Mouse (Mus musculus): ENCODE results near the gene Prkce. TPM values are rescaled to one million over a fixed set of nuclear protein-coding genes. Genes with fewer than 3 reads are reported as not detected.

The Prkce gene
- total RNA-seq, 1 experiment, result 1.7 TPM

DNA sequence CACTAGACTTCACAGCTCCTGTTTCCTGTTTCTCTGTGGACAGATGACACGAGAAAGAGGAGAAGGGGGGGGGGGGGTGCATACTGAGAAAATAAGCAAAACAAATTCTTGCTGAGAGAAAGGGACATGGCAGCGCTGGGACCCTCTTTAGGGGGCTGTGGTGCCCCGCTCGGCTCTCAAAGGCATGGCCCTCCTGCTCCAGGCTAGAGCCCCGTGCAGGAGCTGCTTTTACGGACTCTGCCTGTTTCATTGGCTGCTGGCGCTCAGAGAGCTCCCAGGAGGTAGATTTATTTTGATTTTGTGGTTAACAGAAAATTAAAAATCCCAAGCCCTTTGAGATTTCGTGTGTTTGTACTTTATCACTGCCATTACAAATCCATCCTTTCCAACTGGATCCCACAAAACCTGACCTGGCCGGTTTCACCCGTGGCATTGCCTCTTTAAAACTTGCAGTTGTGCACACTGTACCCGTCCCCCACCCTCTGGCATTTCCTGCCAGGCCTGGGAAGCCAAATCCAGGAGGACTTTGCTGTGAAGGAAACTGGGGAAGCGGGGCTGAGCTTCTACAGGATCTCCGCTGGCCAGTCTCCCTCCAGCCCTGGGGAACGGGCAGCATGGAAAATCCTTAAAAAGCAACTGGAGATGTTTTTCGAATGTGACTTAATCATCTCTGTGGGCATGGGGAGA, 331.9 kb downstream of the Prkce start:
- no peak for TF ChIP-seq HCFC1 (IDR thresholded peaks at IDR 0.05; ENCODE audit: borderline replicate concordance, insufficient read depth, low read length)
- no peak for TF ChIP-seq MAFK (IDR thresholded peaks at IDR 0.05; ENCODE audit: insufficient read depth, low read depth, low read length)
- TF ChIP-seq CHD2 (IDR thresholded peaks at IDR 0.05; ENCODE audit: low read depth, low read length), result no peak
- no peak for TF ChIP-seq ZNF384 (IDR thresholded peaks at IDR 0.05; ENCODE audit: low read depth, low read length)
- TF ChIP-seq ZC3H11A (IDR thresholded peaks at IDR 0.05; ENCODE audit: borderline replicate concordance, low read depth, low read length), result no peak
- in situ Hi-C loops (cut with MboI; ENCODE audit: low sequenced_read_pairs in 2 of 2, unreplicated experiment in 2 of 2), result loop anchor here (10.0 to 25.0 kb wide), 3 partner anchors 315 to 738 kb away; no protein-coding TSS in a partner anchor
- no peaks in the 10 kb centered on the region for H3K4me1 ChIP-seq (ENCODE audit: control insufficient read depth in 2 of 2, insufficient read depth in 2 of 2, low read length in 2 of 2, poor library complexity in 1 of 2)
- no peak overlapping the region for H3K9ac ChIP-seq (ENCODE audit: insufficient read depth, low read depth, low read length, poor library complexity, severe bottlenecking)
- DNase-seq (ENCODE audit: low read depth, low spot score), result no peak
- H3K27ac ChIP-seq (ENCODE audit: insufficient read depth, low read depth, low read length, poor library complexity, severe bottlenecking), result no peak overlapping the region
- H3K36me3 ChIP-seq (ENCODE audit: control insufficient read depth, insufficient read depth, low read length, poor library complexity, severe bottlenecking), result no peaks in the 10 kb centered on the region
- no peaks in the 10 kb centered on the region for H3K9me3 ChIP-seq (ENCODE audit: control insufficient read depth, insufficient read depth, low read depth, low read length)
- no peak overlapping the region for H3K4me3 ChIP-seq (ENCODE audit: insufficient read depth in 1 of 2, low read depth in 1 of 2, low read length in 2 of 2, poor library complexity in 1 of 2, severe bottlenecking in 1 of 2)

DNA sequence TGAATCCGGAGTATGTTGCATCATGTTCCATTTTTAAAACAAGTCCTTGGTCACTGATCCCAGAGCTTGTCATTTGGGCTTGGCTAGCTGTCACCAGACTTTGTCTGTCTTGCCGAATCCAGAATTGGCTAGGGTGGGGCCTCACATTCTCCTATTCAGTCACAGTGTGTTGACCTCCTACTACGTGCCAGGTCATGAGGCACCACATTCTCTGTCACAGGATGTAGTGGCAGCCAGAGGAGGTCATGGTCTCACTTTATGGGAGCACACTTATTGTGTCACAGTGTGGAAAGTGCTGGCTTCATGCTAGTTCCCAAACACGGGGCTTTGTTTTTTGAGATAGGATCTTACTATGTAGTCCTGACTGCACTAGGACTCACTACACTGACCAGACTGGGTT, 333.8 kb downstream of the Prkce start:
- Histone ChIP-seq H3K36me3 (ENCODE audit: control insufficient read depth, insufficient read depth, low read length, poor library complexity, severe bottlenecking) (no peaks in the 10 kb centered on the region), H3K4me1 (ENCODE audit: control insufficient read depth in 2 of 2, insufficient read depth in 2 of 2, low read length in 2 of 2, poor library complexity in 1 of 2) (no peaks in the 10 kb centered on the region), H3K9ac (ENCODE audit: insufficient read depth, low read depth, low read length, poor library complexity, severe bottlenecking) (no peak overlapping the region), H3K27ac (ENCODE audit: insufficient read depth, low read depth, low read length, poor library complexity, severe bottlenecking) (no peak overlapping the region), H3K9me3 (ENCODE audit: control insufficient read depth, insufficient read depth, low read depth, low read length) (no peaks in the 10 kb centered on the region), H3K4me3 (ENCODE audit: insufficient read depth in 1 of 2, low read depth in 1 of 2, low read length in 2 of 2, poor library complexity in 1 of 2, severe bottlenecking in 1 of 2) (no peak overlapping the region)
- TF ChIP-seq CHD2 (IDR thresholded peaks at IDR 0.05; ENCODE audit: low read depth, low read length) (no peak), ZC3H11A (IDR thresholded peaks at IDR 0.05; ENCODE audit: borderline replicate concordance, low read depth, low read length) (no peak), HCFC1 (IDR thresholded peaks at IDR 0.05; ENCODE audit: borderline replicate concordance, insufficient read depth, low read length) (no peak), MAFK (IDR thresholded peaks at IDR 0.05; ENCODE audit: insufficient read depth, low read depth, low read length) (no peak), ZNF384 (IDR thresholded peaks at IDR 0.05; ENCODE audit: low read depth, low read length) (no peak)
- no peak for DNase-seq (ENCODE audit: low read depth, low spot score)
- in situ Hi-C loops (cut with MboI; ENCODE audit: low sequenced_read_pairs in 2 of 2, unreplicated experiment in 2 of 2), result loop anchor here in 1 of 2 experiments (10.0 kb wide), 1 partner anchor 313 kb away; no protein-coding TSS in a partner anchor

DNA sequence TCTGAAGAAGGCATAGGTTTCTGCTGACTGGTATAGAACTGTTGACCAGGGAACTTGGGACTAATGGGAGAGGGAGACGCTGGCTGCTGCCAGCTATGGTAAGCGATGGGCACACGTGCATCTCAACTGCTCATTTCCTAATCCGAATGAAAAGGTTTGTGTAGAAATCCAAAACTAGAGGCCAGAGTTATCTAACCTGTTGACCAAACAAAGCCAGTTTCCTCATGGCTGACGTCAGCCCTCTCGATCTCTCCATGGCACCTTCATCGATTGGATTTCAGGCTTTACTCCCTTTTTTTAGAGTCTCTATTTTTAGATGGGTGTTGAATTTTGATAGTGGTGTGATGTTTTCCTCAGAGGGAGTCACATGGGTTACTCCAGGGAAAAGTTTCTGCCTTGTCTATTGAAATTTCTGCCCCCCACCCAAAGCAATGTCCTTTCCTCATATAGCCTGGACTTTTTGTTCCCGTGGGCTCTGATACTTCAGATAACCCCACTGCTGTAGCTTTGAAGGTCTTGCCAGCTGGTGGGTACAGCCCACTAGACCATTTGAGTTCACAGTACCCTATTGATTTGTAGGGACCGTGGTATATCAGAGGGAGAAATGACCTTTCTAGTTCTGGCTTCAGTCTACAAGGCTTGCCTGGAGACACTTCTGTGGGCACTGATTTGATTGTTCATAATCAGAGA, 335.8 kb downstream of the Prkce start:
- Histone ChIP-seq H3K9me3 (ENCODE audit: control insufficient read depth, insufficient read depth, low read depth, low read length) (no peaks in the 10 kb centered on the region), H3K9ac (ENCODE audit: insufficient read depth, low read depth, low read length, poor library complexity, severe bottlenecking) (no peak overlapping the region), H3K4me3 (ENCODE audit: insufficient read depth in 1 of 2, low read depth in 1 of 2, low read length in 2 of 2, poor library complexity in 1 of 2, severe bottlenecking in 1 of 2) (no peak overlapping the region), H3K27ac (ENCODE audit: insufficient read depth, low read depth, low read length, poor library complexity, severe bottlenecking) (no peak overlapping the region), H3K36me3 (ENCODE audit: control insufficient read depth, insufficient read depth, low read length, poor library complexity, severe bottlenecking) (no peaks in the 10 kb centered on the region), H3K4me1 (ENCODE audit: control insufficient read depth in 2 of 2, insufficient read depth in 2 of 2, low read length in 2 of 2, poor library complexity in 1 of 2) (no peaks in the 10 kb centered on the region)
- in situ Hi-C loops (cut with MboI; ENCODE audit: low sequenced_read_pairs in 2 of 2, unreplicated experiment in 2 of 2), result loop anchor here in 1 of 2 experiments (10.0 kb wide), 1 partner anchor 311 kb away; no protein-coding TSS in a partner anchor
- TF ChIP-seq HCFC1 (IDR thresholded peaks at IDR 0.05; ENCODE audit: borderline replicate concordance, insufficient read depth, low read length), result no peak
- no peak for TF ChIP-seq ZC3H11A (IDR thresholded peaks at IDR 0.05; ENCODE audit: borderline replicate concordance, low read depth, low read length)
- no peak for TF ChIP-seq MAFK (IDR thresholded peaks at IDR 0.05; ENCODE audit: insufficient read depth, low read depth, low read length)
- no peak for TF ChIP-seq CHD2 (IDR thresholded peaks at IDR 0.05; ENCODE audit: low read depth, low read length)
- TF ChIP-seq ZNF384 (IDR thresholded peaks at IDR 0.05; ENCODE audit: low read depth, low read length), result no peak
- DNase-seq (ENCODE audit: low read depth, low spot score), result no peak

DNA sequence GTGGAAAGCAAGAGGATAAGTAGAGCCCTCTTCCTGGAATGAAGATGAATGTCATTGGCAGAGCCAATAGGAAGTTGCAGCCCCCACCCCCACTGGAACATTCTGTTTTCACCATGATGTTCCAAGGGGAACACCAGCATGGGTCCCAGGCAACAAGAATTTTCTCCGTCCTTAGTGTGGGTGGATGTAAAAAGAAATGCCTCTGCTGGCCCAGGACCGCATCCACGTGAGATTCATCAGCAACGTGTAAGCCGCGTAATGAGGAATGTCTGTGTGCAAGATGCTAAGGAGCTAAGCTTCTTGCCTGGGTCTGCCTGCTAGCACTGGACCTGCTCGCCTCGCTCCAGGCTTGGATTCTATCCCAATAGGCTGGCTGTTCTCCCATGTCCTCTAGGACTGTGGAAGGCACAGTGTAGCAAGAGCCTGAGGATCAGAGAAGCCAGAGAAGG, 337.6 kb downstream of the Prkce start, which contains the start of gene Gm10309:
Gm10309 (minus strand) TSS at position 50 of the 449 bp plus-strand sequence.
- no peak for TF ChIP-seq ZNF384 (IDR thresholded peaks at IDR 0.05; ENCODE audit: low read depth, low read length)
- TF ChIP-seq HCFC1 (IDR thresholded peaks at IDR 0.05; ENCODE audit: borderline replicate concordance, insufficient read depth, low read length), result no peak
- no peak for TF ChIP-seq CHD2 (IDR thresholded peaks at IDR 0.05; ENCODE audit: low read depth, low read length)
- no peak for TF ChIP-seq ZC3H11A (IDR thresholded peaks at IDR 0.05; ENCODE audit: borderline replicate concordance, low read depth, low read length)
- TF ChIP-seq MAFK (IDR thresholded peaks at IDR 0.05; ENCODE audit: insufficient read depth, low read depth, low read length), result no peak
- no peaks in the 10 kb centered on the region for H3K36me3 ChIP-seq (ENCODE audit: control insufficient read depth, insufficient read depth, low read length, poor library complexity, severe bottlenecking)
- H3K9me3 ChIP-seq (ENCODE audit: control insufficient read depth, insufficient read depth, low read depth, low read length), result no peaks in the 10 kb centered on the region
- DNase-seq (ENCODE audit: low read depth, low spot score), result no peak
- no peak within 1 kb of the TSS for H3K27ac ChIP-seq (ENCODE audit: insufficient read depth, low read depth, low read length, poor library complexity, severe bottlenecking)
- no peak within 1 kb of the TSS for H3K9ac ChIP-seq (ENCODE audit: insufficient read depth, low read depth, low read length, poor library complexity, severe bottlenecking)
- no peaks in the 10 kb centered on the region for H3K4me1 ChIP-seq (ENCODE audit: control insufficient read depth in 2 of 2, insufficient read depth in 2 of 2, low read length in 2 of 2, poor library complexity in 1 of 2)
- no peak within 1 kb of the TSS for H3K4me3 ChIP-seq (ENCODE audit: insufficient read depth in 1 of 2, low read depth in 1 of 2, low read length in 2 of 2, poor library complexity in 1 of 2, severe bottlenecking in 1 of 2)
- in situ Hi-C loops (cut with MboI; ENCODE audit: low sequenced_read_pairs in 2 of 2, unreplicated experiment in 2 of 2), result loop anchor here in 1 of 2 experiments (10.0 kb wide), 1 partner anchor 310 kb away; no protein-coding TSS in a partner anchor
